Mouse (Mus musculus) ES-E14 (cell line): ENCODE measurements around the gene Nbl1.

Experiments used
- CHD2 ChIP-seq: IDR thresholded peaks from 2 replicates; pipeline ENCODE4 v1.6.1; 2014; ENCODE audit warnings: mild to moderate bottlenecking, low read depth, low read length, inconsistent platforms
- HCFC1 ChIP-seq: IDR thresholded peaks from 2 replicates; pipeline ENCODE4 v1.6.1; 2012; ENCODE audit warnings: low read length, inconsistent platforms, borderline replicate concordance; ENCODE audit not compliant: insufficient read depth
- MAFK ChIP-seq: IDR thresholded peaks from 2 replicates; pipeline ENCODE4 v1.6.1; 2014; ENCODE audit warnings: mild to moderate bottlenecking, low read depth, low read length, inconsistent platforms; ENCODE audit not compliant: insufficient read depth
- ZC3H11A ChIP-seq: IDR thresholded peaks from 2 replicates; pipeline ENCODE4 v1.6.1; 2012; ENCODE audit warnings: low read depth, mild to moderate bottlenecking, inconsistent platforms, low read length, borderline replicate concordance
- ZNF384 ChIP-seq: IDR thresholded peaks from 2 replicates; pipeline ENCODE4 v1.6.1; 2012; ENCODE audit warnings: low read depth, low read length, inconsistent platforms

- no peak for TF ChIP-seq MAFK
- no peak for TF ChIP-seq ZC3H11A
- TF ChIP-seq ZNF384: no peak
- TF ChIP-seq CHD2: no peak
- no peak for TF ChIP-seq HCFC1
Observed at GRCm38 (mm10) chr4:139034540-139034939, 58.3 kb downstream of the Nbl1 start.
